Mouse (Mus musculus): ENCODE measurements around the gene Nav2.
A peak's percentile ranks its signal among the peaks of the same experiment; 100 is the strongest.

DNA sequence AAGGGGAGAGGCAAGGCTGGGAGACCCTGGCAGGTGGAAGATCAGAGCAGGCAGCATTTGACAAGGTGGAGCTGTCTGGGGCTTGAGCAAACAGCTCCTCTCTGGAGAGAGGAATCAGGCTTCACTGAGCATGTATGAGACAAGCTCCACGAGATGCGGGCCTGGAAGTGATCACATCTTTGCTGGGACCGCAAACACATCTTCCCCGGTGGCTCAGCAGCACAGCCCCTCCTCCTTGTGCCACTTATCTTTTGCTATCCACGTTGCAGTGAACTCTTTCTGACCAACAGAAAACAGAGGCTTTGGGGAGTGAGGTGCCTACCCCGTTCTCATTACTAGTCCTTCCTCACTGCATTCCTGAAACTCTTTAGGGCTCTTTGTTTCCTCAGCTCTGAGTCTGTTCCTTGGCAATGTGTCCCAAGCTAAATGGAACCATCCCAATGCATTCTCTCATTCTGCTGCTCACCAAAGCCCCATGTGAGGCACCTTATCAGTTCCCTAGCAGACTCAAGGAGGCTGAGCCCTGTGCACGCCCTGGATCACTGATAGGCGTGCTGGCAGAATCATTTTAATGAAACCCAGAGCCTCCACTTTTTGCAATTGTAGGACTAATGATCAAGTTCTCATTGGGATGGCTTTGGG lies 83.5 kb downstream of the Nav2 start:
- TF ChIP-seq HCFC1 (IDR thresholded peaks at IDR 0.05; ENCODE audit: low read depth, low read length) (no peak), POLR2A (IDR thresholded peaks at IDR 0.05; ENCODE audit: control insufficient read depth in 1 of 2, insufficient read depth in 1 of 2, low read depth in 1 of 2, low read length in 2 of 2, poor library complexity in 1 of 2) (no peak), CHD2 (IDR thresholded peaks at IDR 0.05; ENCODE audit: low read length) (no peak), CTCF (IDR thresholded peaks at IDR 0.05 in 2 of 3, conservative IDR thresholded peaks at IDR 0.05 in 1 of 3; ENCODE audit: control insufficient read depth in 1 of 3, insufficient read depth in 1 of 3, low read depth in 2 of 3, low read length in 3 of 3, poor library complexity in 1 of 3, severe bottlenecking in 1 of 3) (no peak), NRF1 (IDR thresholded peaks at IDR 0.05; ENCODE audit: insufficient read depth, low read depth, low read length, poor library complexity, severe bottlenecking) (0 out of 2 replicates have a peak, but pooled peaks have one; percentile 13), EP300 (IDR thresholded peaks at IDR 0.05; ENCODE audit: low read depth in 1 of 2, low read length in 2 of 2) (peak; percentile 83 to 84), E2F4 (IDR thresholded peaks at IDR 0.05; ENCODE audit: borderline replicate concordance, low read depth, low read length) (no peak), MEF2A (IDR thresholded peaks at IDR 0.05; ENCODE audit: extremely low read depth, insufficient replicate concordance, low read depth, low read length, poor library complexity, severe bottlenecking) (no peak)

Data from MEL (cell line).